Mouse (Mus musculus) gonadal fat pad, adult 2 months (tissue): ENCODE results near the gene Hist1h2af. TPM values are rescaled to one million over a fixed set of nuclear protein-coding genes. Genes with fewer than 3 reads are reported as not detected.
A peak's percentile ranks its signal among the peaks of the same experiment; 100 is the strongest.
"Not testable (repeated sequence)": the region's sequence is repeated elsewhere in the genome, so short reads cannot be mapped to it uniquely, and the experiment has no call there.

Experiments
- DNase-seq: peaks from one replicate; pipeline ENCODE4 v3.0.0-alpha.2; 2012; ENCODE audit warnings: low read depth
- polyA plus RNA-seq: library from polyadenylated mRNA; depleted of rRNA; stranded (reverse); fragments of >200 nt; gene quantifications from 2 replicates; pipeline ENCODE4 v1.2.3, GENCODE M21; 2012

Gene Hist1h2af
- polyA plus RNA-seq, 1 experiment = 27.6 TPM

- DNase-seq = not testable (repeated sequence)
Measured at GRCm38 (mm10) chr13:23535137-23536075, 1.7 kb downstream of the Hist1h2af start, which contains the start of gene Hist1h3g. TSS of gene Hist1h3g (plus strand) at chr13:23535422.

GRCm38 (mm10) chr13:23536076-23536822, 2.5 kb downstream of the Hist1h2af start:
- no peak for DNase-seq

- DNase-seq = no peak
Measured at GRCm38 (mm10) chr13:23537006-23537710, 3.5 kb downstream of the Hist1h2af start.

GRCm38 (mm10) chr13:23538249-23538648, 4.5 kb downstream of the Hist1h2af start:
- no peak for DNase-seq

- not testable (repeated sequence) for DNase-seq
Measured at GRCm38 (mm10) chr13:23539821-23540220, 6.1 kb downstream of the Hist1h2af start.

GRCm38 (mm10) chr13:23541497-23541896, 7.8 kb downstream of the Hist1h2af start:
- DNase-seq = no peak

- DNase-seq = not testable (repeated sequence)
Measured at GRCm38 (mm10) chr13:23542225-23542980, 8.7 kb downstream of the Hist1h2af start.

GRCm38 (mm10) chr13:23542999-23543607, 9.4 kb downstream of the Hist1h2af start, which contains the start of gene Hist1h2bh:
TSS of gene Hist1h2bh (minus strand) at chr13:23543392.
- DNase-seq = not testable (repeated sequence)

GRCm38 (mm10) chr13:23543965-23544786, 10.5 kb downstream of the Hist1h2af start, which contains the start of gene Hist1h3f:
TSS of gene Hist1h3f (plus strand) at chr13:23544052.
- peak; percentile 97 for DNase-seq

GRCm38 (mm10) chr13:23544787-23545120, 11.0 kb downstream of the Hist1h2af start:
- DNase-seq = not testable (repeated sequence)

- DNase-seq = no peak
Measured at GRCm38 (mm10) chr13:23546694-23547093, 13.0 kb downstream of the Hist1h2af start.

GRCm38 (mm10) chr13:23550761-23551145, 17.0 kb downstream of the Hist1h2af start:
- DNase-seq = no peak

GRCm38 (mm10) chr13:23551146-23551834, 17.6 kb downstream of the Hist1h2af start, which contains the start of gene Hist1h4f:
TSS of gene Hist1h4f (minus strand) at chr13:23551648.
- DNase-seq = not testable (repeated sequence)

- no peak for DNase-seq
Measured at GRCm38 (mm10) chr13:23551931-23552914, 18.5 kb downstream of the Hist1h2af start.

- DNase-seq = no peak
Measured at GRCm38 (mm10) chr13:23552962-23553361, 19.3 kb downstream of the Hist1h2af start, which contains the start of gene Hist1h1d. TSS of gene Hist1h1d (plus strand) at chr13:23553262.

- no peak for DNase-seq
Measured at GRCm38 (mm10) chr13:23554393-23554792, 20.7 kb downstream of the Hist1h2af start.
